Mouse (Mus musculus): ENCODE results near the gene Sparcl1. TPM values are rescaled to one million over a fixed set of nuclear protein-coding genes. Genes with fewer than 3 reads are reported as not detected.
A peak's percentile ranks its signal among the peaks of the same experiment; 100 is the strongest.

Gene Sparcl1
- polyA plus RNA-seq, 1 experiment, result 1,820 TPM

DNA sequence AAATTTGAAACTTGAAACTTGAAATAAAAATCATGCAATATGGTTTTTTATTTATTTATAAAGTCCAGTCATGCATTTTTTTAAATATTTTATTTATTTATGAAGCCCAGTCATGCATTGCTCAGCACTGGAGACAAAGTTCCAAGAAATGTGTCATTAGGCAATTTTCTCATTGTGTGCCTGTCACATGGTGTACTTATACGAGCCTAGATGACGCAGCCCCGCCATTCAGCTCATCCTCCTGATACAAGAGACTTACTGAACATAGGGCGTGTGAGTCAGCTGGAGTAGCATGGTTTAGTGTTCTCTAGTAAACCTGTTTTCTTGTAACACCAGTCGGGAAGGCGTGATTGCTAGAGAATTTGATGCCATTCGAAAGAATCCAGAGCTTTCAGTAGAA is 57.2 kb downstream of the Sparcl1 start:
- H3K4me1 ChIP-seq (ENCODE audit: control insufficient read depth, insufficient read depth, low read length), result peaks cover 2% of the 10 kb centered on the region
- TF ChIP-seq POLR2A (IDR thresholded peaks at IDR 0.05; ENCODE audit: extremely low read depth, insufficient read depth, low read length) (no peak), CTCF (IDR thresholded peaks at IDR 0.05; ENCODE audit: extremely low read depth, insufficient read depth, low read length) (no peak)
- no peak overlapping the region for H3K27ac ChIP-seq (ENCODE audit: insufficient read depth, low read length)
- H3K4me3 ChIP-seq (ENCODE audit: insufficient read depth, low read length), result no peak overlapping the region

DNA sequence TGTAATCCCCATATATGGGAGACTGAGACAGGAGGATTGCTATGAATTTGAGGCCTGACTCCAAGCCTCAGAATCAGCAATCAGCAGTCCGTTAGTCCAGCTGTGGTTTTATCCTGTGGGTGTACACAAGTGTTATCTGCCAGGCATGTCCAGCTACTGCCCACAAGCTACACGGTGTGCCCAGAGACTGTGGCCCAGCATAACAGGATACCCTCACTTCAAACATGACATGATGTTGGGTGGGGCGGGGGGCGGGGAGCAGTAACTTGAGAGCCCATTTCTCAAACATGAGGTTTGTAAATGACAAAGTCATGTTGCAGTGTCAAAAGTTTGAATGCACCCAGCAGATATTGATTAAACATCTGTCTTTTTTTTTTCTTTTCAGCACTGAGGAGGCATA is 57.7 kb downstream of the Sparcl1 start:
- Histone ChIP-seq H3K4me3 (ENCODE audit: insufficient read depth, low read length) (no peak overlapping the region), H3K4me1 (ENCODE audit: control insufficient read depth, insufficient read depth, low read length) (peaks cover 2% of the 10 kb centered on the region; the same call in 1 of the 2 replicates), H3K27ac (ENCODE audit: insufficient read depth, low read length) (no peak overlapping the region)
- no peak for TF ChIP-seq CTCF (IDR thresholded peaks at IDR 0.05; ENCODE audit: extremely low read depth, insufficient read depth, low read length)
- TF ChIP-seq POLR2A (IDR thresholded peaks at IDR 0.05; ENCODE audit: extremely low read depth, insufficient read depth, low read length), result no peak

DNA sequence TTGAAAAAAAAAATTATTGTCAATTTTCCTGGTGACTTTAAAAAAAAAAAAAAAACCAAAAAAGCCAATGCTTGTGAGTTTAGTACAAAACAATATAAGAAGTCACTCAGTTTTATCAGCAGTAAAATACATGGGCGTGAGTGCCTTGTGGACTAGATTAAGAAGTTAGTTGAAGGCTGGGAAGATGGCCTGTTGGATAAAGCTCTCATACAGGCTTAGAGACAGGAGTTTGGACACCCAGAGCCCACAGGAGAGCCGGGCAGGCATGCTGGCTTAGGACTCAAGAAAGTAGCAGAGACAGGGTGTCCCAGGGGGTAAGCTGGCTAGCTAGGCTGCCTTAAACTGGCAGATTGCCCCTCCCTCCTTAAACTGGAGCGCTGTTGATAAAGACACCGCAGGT is 58.6 kb downstream of the Sparcl1 start:
- Histone ChIP-seq H3K27ac (ENCODE audit: insufficient read depth, low read length) (no peak overlapping the region), H3K4me3 (ENCODE audit: insufficient read depth, low read length) (no peak overlapping the region), H3K4me1 (ENCODE audit: control insufficient read depth, insufficient read depth, low read length) (no peaks in the 10 kb centered on the region)
- TF ChIP-seq CTCF (IDR thresholded peaks at IDR 0.05; ENCODE audit: extremely low read depth, insufficient read depth, low read length) (no peak), POLR2A (IDR thresholded peaks at IDR 0.05; ENCODE audit: extremely low read depth, insufficient read depth, low read length) (no peak)

DNA sequence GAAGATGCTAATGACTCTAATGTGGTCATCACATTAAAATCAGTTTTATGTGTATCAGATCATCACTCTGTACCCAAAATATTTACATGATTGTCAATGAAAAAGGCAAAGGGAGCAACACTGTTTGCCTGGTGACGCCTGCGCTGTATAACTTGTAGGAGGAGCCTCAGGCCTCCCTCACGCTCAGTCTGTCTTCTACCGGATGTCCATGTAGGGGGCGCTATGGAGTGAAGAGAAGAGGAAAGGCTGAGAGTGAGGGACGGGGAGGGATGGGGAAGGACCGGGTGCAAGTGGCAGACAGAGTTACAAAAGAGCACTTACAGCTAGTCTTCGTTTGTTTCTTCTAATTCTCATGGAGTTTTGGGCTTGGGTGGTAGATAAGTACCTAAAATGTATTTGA is 60.6 kb downstream of the Sparcl1 start:
- no peak for TF ChIP-seq POLR2A (IDR thresholded peaks at IDR 0.05; ENCODE audit: extremely low read depth, insufficient read depth, low read length)
- TF ChIP-seq CTCF (IDR thresholded peaks at IDR 0.05; ENCODE audit: extremely low read depth, insufficient read depth, low read length), result peak; percentile 32
- no peak overlapping the region for H3K4me3 ChIP-seq (ENCODE audit: insufficient read depth, low read length)
- H3K27ac ChIP-seq (ENCODE audit: insufficient read depth, low read length), result no peak overlapping the region
- peaks cover 1% of the 10 kb centered on the region; the same call in 1 of the 2 replicates for H3K4me1 ChIP-seq (ENCODE audit: control insufficient read depth, insufficient read depth, low read length)

DNA sequence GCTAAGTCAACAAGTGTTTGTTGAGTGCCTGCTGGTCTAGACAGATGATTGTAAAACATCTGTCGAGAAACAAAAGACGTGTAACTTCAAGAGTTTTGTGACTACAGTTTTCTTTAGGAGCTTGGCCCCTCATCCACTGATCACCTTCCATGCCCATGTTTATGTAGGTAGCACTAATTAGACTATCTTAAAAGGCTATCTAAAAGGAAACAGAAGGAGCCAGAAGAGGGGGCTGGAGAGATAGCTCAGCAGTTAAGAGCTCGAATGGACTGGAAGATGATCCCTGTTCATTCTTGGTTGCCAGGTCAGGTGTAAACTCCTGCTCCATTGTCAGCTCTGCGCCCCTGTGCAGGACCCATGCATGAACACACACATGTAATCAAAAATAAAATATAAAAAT is 65.4 kb downstream of the Sparcl1 start:
- TF ChIP-seq CTCF (IDR thresholded peaks at IDR 0.05; ENCODE audit: extremely low read depth, insufficient read depth, low read length) (no peak), POLR2A (IDR thresholded peaks at IDR 0.05; ENCODE audit: extremely low read depth, insufficient read depth, low read length) (no peak)
- Histone ChIP-seq H3K4me3 (ENCODE audit: insufficient read depth, low read length) (peak overlapping the region; percentile 68; the same call in 1 of the 2 replicates), H3K27ac (ENCODE audit: insufficient read depth, low read length) (0 out of 2 replicates have a peak overlapping the region, but pooled peaks have one; percentile 87)

DNA sequence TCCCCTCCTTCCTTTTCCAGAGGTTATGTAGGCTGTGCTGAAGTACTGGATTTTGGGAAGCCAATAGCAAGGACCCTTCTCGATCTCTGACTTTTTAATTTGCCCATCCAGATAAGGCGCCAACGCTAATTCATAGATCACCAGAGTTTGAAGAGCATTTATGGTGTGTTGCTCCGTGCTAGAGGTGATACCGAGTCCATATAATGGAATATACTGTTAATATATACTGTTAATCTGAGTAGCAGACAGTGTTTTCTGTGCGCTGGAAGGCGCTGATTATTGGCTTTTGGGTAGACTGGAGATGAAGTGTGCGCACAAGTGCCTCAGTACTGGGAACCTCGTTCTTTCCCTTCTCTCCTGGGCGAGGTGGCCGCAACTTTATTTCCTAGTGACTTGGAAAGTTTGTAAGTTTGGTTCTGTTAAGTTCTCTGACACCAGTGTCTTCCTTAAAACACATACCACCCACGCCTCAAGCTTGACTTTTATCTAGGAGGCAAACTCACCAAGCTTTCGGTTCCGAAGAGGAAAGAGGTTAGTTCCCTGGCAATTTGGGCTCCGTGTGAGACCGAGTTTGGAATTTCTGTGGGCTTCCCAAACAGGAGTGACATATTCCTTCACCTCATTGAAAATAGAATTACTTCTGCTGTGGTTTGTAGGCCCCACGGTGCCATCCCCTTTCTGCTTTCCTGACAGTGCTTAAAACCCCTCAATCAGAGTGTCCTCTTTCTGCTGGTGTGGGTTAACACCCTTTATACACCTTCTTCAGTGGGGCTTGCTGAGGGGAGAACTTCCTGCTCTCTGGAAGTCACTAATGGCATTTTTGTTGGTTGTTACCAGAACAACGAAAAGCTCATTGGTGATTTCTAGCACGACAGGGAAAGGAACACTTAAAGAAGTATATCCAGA is 66.1 kb downstream of the Sparcl1 start:
- TF ChIP-seq CTCF (IDR thresholded peaks at IDR 0.05; ENCODE audit: extremely low read depth, insufficient read depth, low read length) (no peak), POLR2A (IDR thresholded peaks at IDR 0.05; ENCODE audit: extremely low read depth, insufficient read depth, low read length) (no peak)
- peaks cover 9% of the 10 kb centered on the region for H3K4me1 ChIP-seq (ENCODE audit: control insufficient read depth, insufficient read depth, low read length)
- H3K27ac ChIP-seq (ENCODE audit: insufficient read depth, low read length), result peak overlapping the region; percentile 87
- H3K4me3 ChIP-seq (ENCODE audit: insufficient read depth, low read length), result peak overlapping the region; percentile 68

More for the DNA sequence above, 65.4 kb downstream of the Sparcl1 start:
- peaks cover 7% of the 10 kb centered on the region; the same call in 1 of the 2 replicates for H3K4me1 ChIP-seq (ENCODE audit: control insufficient read depth, insufficient read depth, low read length)

DNA sequence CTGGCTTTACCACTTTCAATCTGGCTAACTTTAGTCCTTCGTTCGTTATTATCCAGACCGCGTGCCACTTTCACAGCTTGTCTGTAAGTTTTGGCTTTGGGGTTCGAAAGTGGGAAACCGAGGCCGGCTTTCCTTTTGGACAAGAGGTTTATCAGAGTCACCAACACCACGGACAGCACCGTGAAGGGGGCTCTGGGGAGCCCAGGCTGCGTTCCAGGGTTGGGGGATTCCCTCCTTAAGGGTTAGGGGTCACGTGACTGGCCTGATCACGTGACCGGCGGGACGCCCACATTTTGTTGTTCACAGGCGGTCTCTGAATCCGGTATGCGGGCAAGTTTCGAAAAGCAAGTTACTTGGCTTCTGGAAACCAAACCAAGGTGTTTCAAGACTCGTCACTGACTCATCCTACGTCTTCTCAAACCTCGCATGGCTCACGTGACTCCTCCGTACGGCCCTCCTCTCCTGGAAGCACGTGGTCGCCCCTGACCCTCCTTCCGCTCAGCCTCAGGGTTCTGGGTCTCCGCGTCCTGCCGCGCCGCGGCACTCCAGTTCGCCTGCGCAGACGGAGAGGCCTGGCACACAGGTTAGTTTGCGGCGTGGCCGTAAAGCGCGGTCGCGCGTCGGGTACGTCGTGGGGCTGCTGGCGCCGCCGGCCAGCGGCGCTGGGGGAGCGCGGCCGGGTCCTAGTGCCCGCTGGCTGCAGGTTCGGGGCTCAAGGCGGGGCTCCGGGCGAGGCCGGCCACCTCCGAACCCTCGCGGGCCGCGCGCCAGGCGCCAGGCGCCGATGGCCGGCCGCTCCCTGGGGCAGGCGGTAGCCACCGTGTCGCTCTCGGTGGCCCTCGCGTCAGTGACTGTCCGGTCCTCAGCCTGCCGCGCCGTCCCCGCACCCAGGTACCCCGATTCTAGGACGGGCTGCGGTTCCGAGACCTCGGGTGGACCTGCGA is 67.0 kb downstream of the Sparcl1 start, which contains the start of gene Nudt9:
Gene Nudt9, plus strand, starts transcription at position 51 of the 944 bp plus-strand sequence.
- peak within 1 kb of the TSS; percentile 87 for H3K27ac ChIP-seq (ENCODE audit: insufficient read depth, low read length)
- peak; percentile 61; the same call in 1 of the 2 replicates for TF ChIP-seq POLR2A (IDR thresholded peaks at IDR 0.05; ENCODE audit: extremely low read depth, insufficient read depth, low read length)
- no peak for TF ChIP-seq CTCF (IDR thresholded peaks at IDR 0.05; ENCODE audit: extremely low read depth, insufficient read depth, low read length)
- H3K4me1 ChIP-seq (ENCODE audit: control insufficient read depth, insufficient read depth, low read length), result peaks cover 9% of the 10 kb centered on the region
- H3K4me3 ChIP-seq (ENCODE audit: insufficient read depth, low read length), result peak within 1 kb of the TSS; percentile 68

DNA sequence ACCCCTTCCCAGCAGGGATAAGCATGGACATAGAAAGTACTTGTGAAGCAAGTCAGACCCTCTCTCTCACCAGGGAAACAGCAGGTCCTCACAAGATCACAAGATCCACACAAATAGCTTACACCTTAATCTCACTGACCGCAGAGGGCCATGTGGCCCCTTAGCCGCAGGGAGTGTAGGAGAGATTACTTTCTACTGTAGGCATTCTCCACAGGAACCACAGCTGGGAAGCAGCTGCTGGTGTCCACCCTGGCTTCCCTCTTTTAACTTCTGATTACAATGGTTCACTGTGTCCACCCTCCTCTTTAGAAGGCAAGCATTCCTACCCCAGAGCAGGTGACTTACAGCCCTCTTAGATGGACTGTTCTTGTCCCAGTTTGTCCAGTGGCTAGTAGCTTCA is 69.8 kb downstream of the Sparcl1 start:
- H3K27ac ChIP-seq (ENCODE audit: insufficient read depth, low read length), result no peak overlapping the region
- no peak overlapping the region for H3K4me3 ChIP-seq (ENCODE audit: insufficient read depth, low read length)
- H3K4me1 ChIP-seq (ENCODE audit: control insufficient read depth, insufficient read depth, low read length), result peaks cover 9% of the 10 kb centered on the region
- TF ChIP-seq POLR2A (IDR thresholded peaks at IDR 0.05; ENCODE audit: extremely low read depth, insufficient read depth, low read length) (no peak), CTCF (IDR thresholded peaks at IDR 0.05; ENCODE audit: extremely low read depth, insufficient read depth, low read length) (no peak)

DNA sequence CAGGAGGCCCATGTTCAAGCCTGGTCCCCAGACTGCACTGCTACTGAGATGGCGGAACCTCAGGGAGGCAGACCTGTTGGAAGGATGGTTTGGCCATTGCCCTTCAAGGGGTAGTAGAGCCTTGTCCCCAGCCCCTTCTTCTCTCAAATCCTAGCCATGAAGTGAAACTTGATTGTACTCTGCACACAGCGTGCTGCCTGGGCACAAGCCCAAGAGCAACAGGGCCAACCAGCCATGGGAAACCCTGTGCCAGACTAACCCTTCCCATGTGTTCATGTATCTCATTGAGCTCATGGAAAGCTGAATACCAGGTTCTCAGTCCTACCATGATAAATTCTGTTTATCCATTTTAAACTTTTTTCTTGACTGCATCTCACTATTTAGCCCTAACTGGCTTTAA is 70.6 kb downstream of the Sparcl1 start:
- TF ChIP-seq POLR2A (IDR thresholded peaks at IDR 0.05; ENCODE audit: extremely low read depth, insufficient read depth, low read length) (no peak), CTCF (IDR thresholded peaks at IDR 0.05; ENCODE audit: extremely low read depth, insufficient read depth, low read length) (no peak)
- peaks cover 8% of the 10 kb centered on the region for H3K4me1 ChIP-seq (ENCODE audit: control insufficient read depth, insufficient read depth, low read length)
- H3K27ac ChIP-seq (ENCODE audit: insufficient read depth, low read length), result no peak overlapping the region
- no peak overlapping the region for H3K4me3 ChIP-seq (ENCODE audit: insufficient read depth, low read length)

Measured in cortical plate, adult 2 months (tissue).